Mouse (Mus musculus) ES-E14 (cell line): Measurements from ENCODE around the gene Rab28. TPM values are rescaled to one million over a fixed set of nuclear protein-coding genes. Genes with fewer than 3 reads are reported as not detected.

Experiments
- DNase-seq: peaks from one replicate; pipeline ENCODE4 v3.0.0-alpha.2; 2013; ENCODE audit warnings: low read depth, low spot score
- H3K27ac ChIP-seq: 2 replicates; pipeline ENCODE4 v1.5.1; 2012; ENCODE audit warnings: low read depth, mild to moderate bottlenecking, low read length, moderate library complexity, mixed read lengths; ENCODE audit not compliant: poor library complexity, insufficient read depth, severe bottlenecking
- H3K36me3 ChIP-seq: 2 replicates; pipeline ENCODE4 v1.6.1; 2012; ENCODE audit warnings: mild to moderate bottlenecking, low read length, moderate library complexity, mixed read lengths; ENCODE audit not compliant: control insufficient read depth, poor library complexity, insufficient read depth, severe bottlenecking
- H3K4me1 ChIP-seq, 2 experiments: fragments of 150-350 bp in 1 of 2; sonication (generic) in 1 of 2; 2 replicates each; pipeline ENCODE4 v1.6.1; 2012; ENCODE audit warnings: low read length in 2 of 2, mild to moderate bottlenecking in 1 of 2, mixed read lengths in 1 of 2; ENCODE audit not compliant: control insufficient read depth in 2 of 2, insufficient read depth in 2 of 2, poor library complexity in 1 of 2
- H3K4me3 ChIP-seq, 2 experiments: fragments of 150-350 bp in 1 of 2; sonication (generic) in 1 of 2; 2 replicates each; pipeline ENCODE4 v1.5.1; 2012; ENCODE audit warnings: low read length in 2 of 2, low read depth in 1 of 2, mild to moderate bottlenecking in 1 of 2, mixed read lengths in 1 of 2; ENCODE audit not compliant: insufficient read depth in 1 of 2, poor library complexity in 1 of 2, severe bottlenecking in 1 of 2
- H3K9ac ChIP-seq: 2 replicates; pipeline ENCODE4 v1.6.1; 2012; ENCODE audit warnings: low read depth, mild to moderate bottlenecking, low read length, mixed read lengths; ENCODE audit not compliant: poor library complexity, insufficient read depth, severe bottlenecking
- H3K9me3 ChIP-seq: fragments of 150-350 bp; sonication (generic); 2 replicates; pipeline ENCODE4 v1.6.1; 2012; ENCODE audit warnings: low read depth, mild to moderate bottlenecking, low read length; ENCODE audit not compliant: control insufficient read depth, insufficient read depth
- CHD2 ChIP-seq: IDR thresholded peaks from 2 replicates; pipeline ENCODE4 v1.6.1; 2014; ENCODE audit warnings: mild to moderate bottlenecking, low read depth, low read length, inconsistent platforms
- HCFC1 ChIP-seq: IDR thresholded peaks from 2 replicates; pipeline ENCODE4 v1.6.1; 2012; ENCODE audit warnings: low read length, inconsistent platforms, borderline replicate concordance; ENCODE audit not compliant: insufficient read depth
- MAFK ChIP-seq: IDR thresholded peaks from 2 replicates; pipeline ENCODE4 v1.6.1; 2014; ENCODE audit warnings: mild to moderate bottlenecking, low read depth, low read length, inconsistent platforms; ENCODE audit not compliant: insufficient read depth
- ZC3H11A ChIP-seq: IDR thresholded peaks from 2 replicates; pipeline ENCODE4 v1.6.1; 2012; ENCODE audit warnings: low read depth, mild to moderate bottlenecking, inconsistent platforms, low read length, borderline replicate concordance
- ZNF384 ChIP-seq: IDR thresholded peaks from 2 replicates; pipeline ENCODE4 v1.6.1; 2012; ENCODE audit warnings: low read depth, low read length, inconsistent platforms
- in situ Hi-C, 2 experiments: fragments of 600-800 bp; cut with MboI; formaldehyde crosslinking; loops; one replicate each; pipeline ENCODE4 v1.15.1; 2025; ENCODE audit warnings: low sequenced_read_pairs in 2 of 2, inconsistent platforms in 1 of 2; ENCODE audit not compliant: unreplicated experiment in 2 of 2
- total RNA-seq: library from RNA; depleted of rRNA; stranded (reverse); fragments of 300-350 nt; gene quantifications from 2 replicates; pipeline ENCODE4 v1.2.3, GENCODE M21; 2012; rRNA removed

The Rab28 gene
- total RNA-seq, 1 experiment = 11.9 TPM

- no peak overlapping the region for H3K9ac ChIP-seq
- H3K36me3 ChIP-seq = no peaks in the 10 kb centered on the region
- no peak for DNase-seq
- H3K4me3 ChIP-seq = no peak overlapping the region
- H3K4me1 ChIP-seq = no peaks in the 10 kb centered on the region
- in situ Hi-C loops = no loop called here
- no peak for TF ChIP-seq HCFC1
- no peak for TF ChIP-seq MAFK
- TF ChIP-seq ZC3H11A = no peak
- TF ChIP-seq CHD2 = no peak
- TF ChIP-seq ZNF384 = no peak
- H3K9me3 ChIP-seq = no peaks in the 10 kb centered on the region
- H3K27ac ChIP-seq = no peak overlapping the region
Measured at GRCm38 (mm10) chr5:41595199-41595598, 112.8 kb downstream of the Rab28 start.

GRCm38 (mm10) chr5:41578051-41578450, 129.9 kb downstream of the Rab28 start:
- TF ChIP-seq HCFC1 (no peak), CHD2 (no peak), ZC3H11A (no peak), ZNF384 (no peak), MAFK (no peak)
- Histone ChIP-seq H3K4me3 (no peak overlapping the region), H3K4me1 (no peaks in the 10 kb centered on the region), H3K27ac (no peak overlapping the region), H3K36me3 (no peaks in the 10 kb centered on the region), H3K9me3 (0 out of 2 replicates have a peak, but pooled peaks cover 3% of the 10 kb centered on the region), H3K9ac (no peak overlapping the region)
- DNase-seq = no peak
- in situ Hi-C loops = no loop called here

Other genes starting within 250 kb of the Rab28 start
- gene Nkx3-2, start 56.3 kb upstream of the Rab28 start, total RNA-seq = 0.13 TPM in 1 of 2 replicates, not detected in the other
- 67.2 and 71.0 TPM in 2 replicates for gene Bod1l, start 136.2 kb upstream of the Rab28 start, total RNA-seq